Mouse (Mus musculus) hindbrain, embryonic 16.5 days (tissue): ENCODE results near the gene Mtrf1l. TPM values are rescaled to one million over a fixed set of nuclear protein-coding genes. Genes with fewer than 3 reads are reported as not detected.

Source experiments
- ATAC-seq: fragments of 200-750 bp; cut with Nextera tagmentation; 2 replicates; pipeline ENCODE4 v1.8.0; 2017; ENCODE audit warnings: moderate TSS enrichment, moderate library complexity
- H3K27ac ChIP-seq: fragments of 300-500 bp; sonication (generic); 2 replicates; pipeline ENCODE4 v1.5.1; 2014; ENCODE audit warnings: low read depth, mild to moderate bottlenecking, control low read depth, low read length, moderate library complexity
- H3K27me3 ChIP-seq: fragments of 300-500 bp; sonication (generic); replicated peaks from 2 replicates; pipeline ENCODE4 v1.6.1; 2014; ENCODE audit warnings: low read length; ENCODE audit not compliant: control insufficient read depth, insufficient read depth
- H3K36me3 ChIP-seq: fragments of 300-500 bp; sonication (generic); 2 replicates; pipeline ENCODE4 v1.6.1; 2014; ENCODE audit warnings: mild to moderate bottlenecking, low read length, moderate library complexity, mixed read lengths; ENCODE audit not compliant: control insufficient read depth, insufficient read depth
- H3K4me1 ChIP-seq: fragments of 300-500 bp; sonication (generic); 2 replicates; pipeline ENCODE4 v1.6.1; 2014; ENCODE audit warnings: low read depth, low read length; ENCODE audit not compliant: control insufficient read depth, insufficient read depth
- H3K4me2 ChIP-seq: fragments of 300-500 bp; sonication (generic); 2 replicates; pipeline ENCODE4 v1.6.1; 2014; ENCODE audit warnings: mild to moderate bottlenecking, low read length, control low read depth, moderate library complexity
- H3K4me3 ChIP-seq: fragments of 300-500 bp; sonication (generic); 2 replicates; pipeline ENCODE4 v1.5.1; 2014; ENCODE audit warnings: mild to moderate bottlenecking, low read length, control low read depth, moderate library complexity
- H3K9ac ChIP-seq: fragments of 300-500 bp; sonication (generic); 2 replicates; pipeline ENCODE4 v1.6.1; 2014; ENCODE audit warnings: low read depth, mild to moderate bottlenecking, control low read depth, low read length, moderate library complexity
- H3K9me3 ChIP-seq: fragments of 300-500 bp; sonication (generic); 2 replicates; pipeline ENCODE4 v1.6.1; 2014; ENCODE audit warnings: mild to moderate bottlenecking, low read length, moderate library complexity; ENCODE audit not compliant: control insufficient read depth
- WGBS: fragments of 180-500 bp; shearing (Covaris S2); extraction: QIAGEN DNeasy Blood & Tissue Kit; methylation state at CpG from one replicate; pipeline ENCODE4 v1.1.7; 2014; 5-methylcytosine and 5-hydroxymethylcytosine counted together
- polyA plus RNA-seq: library from polyadenylated mRNA; unstranded; fragments of >200 nt; fragmentation: Nextera tagmentation; extraction: Ambion mirVana; gene quantifications from 2 replicates; pipeline ENCODE4 v1.2.1, GENCODE M21; 2015

Gene Mtrf1l
- polyA plus RNA-seq, 1 experiment from 2014 or later, result 10.7 TPM

GRCm38 (mm10) chr10:5846939-5847338 is 23.2 kb upstream of the Mtrf1l start:
- Histone ChIP-seq H3K27ac (no peak overlapping the region), H3K4me3 (no peak overlapping the region), H3K9ac (no peak overlapping the region), H3K27me3 (no peaks in the 10 kb centered on the region), H3K4me1 (no peaks in the 10 kb centered on the region), H3K36me3 (no peaks in the 10 kb centered on the region), H3K4me2 (no peak overlapping the region), H3K9me3 (no peaks in the 10 kb centered on the region)
- 36% methylated on average over 2 of the region's 2 CpGs for WGBS
- 0 out of 2 replicates have a peak, but pooled peaks have one; percentile 59 for ATAC-seq

GRCm38 (mm10) chr10:5841369-5841768 is 17.7 kb upstream of the Mtrf1l start:
- Histone ChIP-seq H3K36me3 (peaks cover 6% of the 10 kb centered on the region), H3K27me3 (no peaks in the 10 kb centered on the region), H3K27ac (no peak overlapping the region), H3K9ac (no peak overlapping the region), H3K4me3 (no peak overlapping the region), H3K9me3 (no peaks in the 10 kb centered on the region), H3K4me1 (no peaks in the 10 kb centered on the region), H3K4me2 (no peak overlapping the region)
- ATAC-seq, result no peak
- 76% methylated on average over 4 of the region's 4 CpGs for WGBS

DNA sequence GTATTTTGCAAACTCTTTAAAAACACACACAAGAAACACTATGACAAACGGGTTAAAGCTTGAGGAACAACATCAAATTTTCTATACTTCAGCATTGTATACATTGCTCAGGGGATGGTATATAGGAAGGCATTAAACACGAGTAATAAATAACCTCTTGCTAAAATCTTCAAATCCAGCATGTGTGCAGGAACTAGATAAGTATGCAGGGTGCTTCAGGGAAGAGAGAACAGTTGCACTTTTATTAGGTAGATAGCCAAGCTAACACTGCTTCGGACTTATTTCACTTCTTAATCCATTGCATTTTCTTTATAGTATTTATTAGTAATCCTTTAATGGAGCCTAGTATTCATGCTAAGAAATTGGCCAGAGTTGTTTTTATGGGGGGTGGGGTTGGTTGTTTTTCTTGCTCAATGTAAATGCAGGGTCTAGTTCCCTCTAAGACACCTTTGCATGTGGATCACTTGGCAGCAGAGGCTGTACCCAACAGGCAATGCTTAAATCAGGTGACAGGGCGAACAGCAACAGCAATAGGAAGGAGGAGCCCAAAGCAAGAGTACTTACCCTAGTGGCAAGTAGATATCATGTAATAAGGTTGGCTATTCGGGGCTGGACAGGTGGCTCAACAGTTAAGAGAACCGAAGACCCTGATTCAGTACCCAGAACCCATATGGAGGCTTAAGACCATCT is 2.8 kb upstream of the Mtrf1l start:
- 82% methylated on average over 6 of the region's 6 CpGs for WGBS

GRCm38 (mm10) chr10:5824779-5825178 is 1.1 kb upstream of the Mtrf1l start:
- H3K4me1 ChIP-seq, result peaks cover 19% of the 10 kb centered on the region
- ATAC-seq, result no peak
- no peak overlapping the region; the same call in 1 of the 2 replicates for H3K9ac ChIP-seq
- no peaks in the 10 kb centered on the region; the same call in 1 of the 2 replicates for H3K36me3 ChIP-seq
- H3K27ac ChIP-seq, result peak overlapping the region; percentile 90
- H3K4me3 ChIP-seq, result peak overlapping the region; percentile 99
- H3K27me3 ChIP-seq, result no peaks in the 10 kb centered on the region
- WGBS, result 0% methylated on average over 3 of the region's 3 CpGs
- peak overlapping the region; percentile 94 for H3K4me2 ChIP-seq
- no peaks in the 10 kb centered on the region for H3K9me3 ChIP-seq

More for the DNA sequence above, 2.8 kb upstream of the Mtrf1l start:
- no peaks in the 10 kb centered on the region for H3K9me3 ChIP-seq
- no peak for ATAC-seq
- no peak overlapping the region for H3K4me2 ChIP-seq
- H3K4me1 ChIP-seq, result peaks cover 16% of the 10 kb centered on the region
- no peak overlapping the region for H3K4me3 ChIP-seq
- H3K36me3 ChIP-seq, result no peaks in the 10 kb centered on the region
- H3K27ac ChIP-seq, result no peak overlapping the region
- H3K27me3 ChIP-seq, result no peaks in the 10 kb centered on the region
- H3K9ac ChIP-seq, result no peak overlapping the region

GRCm38 (mm10) chr10:5823291-5823739 is 395 bp downstream of the Mtrf1l start:
- Histone ChIP-seq H3K4me3 (peak overlapping the region; percentile 99), H3K36me3 (peaks cover 11% of the 10 kb centered on the region; the same call in 1 of the 2 replicates), H3K4me2 (peak overlapping the region; percentile 94), H3K9ac (peak overlapping the region; percentile 95), H3K27ac (peak overlapping the region; percentile 90), H3K27me3 (no peaks in the 10 kb centered on the region), H3K9me3 (no peaks in the 10 kb centered on the region), H3K4me1 (peaks cover 19% of the 10 kb centered on the region)
- no peak for ATAC-seq
- WGBS, result 1% methylated on average over 37 of the region's 37 CpGs

DNA sequence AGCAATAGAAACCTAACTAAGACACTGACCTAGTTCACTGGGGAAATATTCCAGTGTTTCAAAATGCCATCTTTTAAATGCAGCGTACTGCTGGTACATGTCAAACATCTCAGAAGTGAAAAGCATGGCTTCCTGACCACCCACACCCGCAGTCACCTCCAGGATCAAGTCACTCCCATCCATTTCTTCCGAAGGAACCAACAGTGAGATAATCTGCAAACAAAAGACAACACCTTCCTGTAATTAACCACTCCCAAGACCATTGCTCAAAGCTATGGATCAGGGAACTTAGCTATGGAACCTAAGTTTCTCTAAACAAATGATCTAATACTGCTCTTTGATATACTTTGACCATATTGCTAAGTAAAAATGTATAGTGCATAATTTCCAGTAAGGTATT is 4.9 kb downstream of the Mtrf1l start:
- 97% methylated on average over 3 of the region's 3 CpGs for WGBS
- Histone ChIP-seq H3K9me3 (no peaks in the 10 kb centered on the region), H3K4me2 (no peak overlapping the region), H3K27me3 (no peaks in the 10 kb centered on the region), H3K9ac (no peak overlapping the region), H3K4me1 (peaks cover 14% of the 10 kb centered on the region), H3K27ac (no peak overlapping the region), H3K4me3 (no peak overlapping the region), H3K36me3 (peaks cover 39% of the 10 kb centered on the region)
- ATAC-seq, result no peak

DNA sequence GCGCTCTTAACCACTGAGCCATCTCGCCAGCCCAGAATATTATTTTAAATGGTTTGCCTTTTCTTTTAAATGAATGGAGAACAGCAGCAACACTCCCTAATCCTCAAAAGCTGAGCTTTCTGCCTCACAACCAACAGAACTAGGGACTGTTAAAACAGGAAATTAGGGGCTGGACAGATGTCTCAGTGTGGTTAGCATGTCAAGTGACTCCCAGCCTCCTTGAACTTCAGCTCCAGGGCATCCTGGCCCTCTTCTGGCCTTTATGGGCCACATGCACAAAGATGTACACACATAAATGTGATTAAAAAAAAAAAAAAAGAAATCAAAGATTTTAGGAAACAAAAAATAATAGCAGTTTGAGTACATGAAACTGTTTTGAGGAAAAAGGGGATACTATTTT is 7.7 kb downstream of the Mtrf1l start:
- Histone ChIP-seq H3K4me3 (no peak overlapping the region), H3K27me3 (no peaks in the 10 kb centered on the region), H3K4me2 (no peak overlapping the region), H3K9me3 (no peaks in the 10 kb centered on the region), H3K9ac (no peak overlapping the region), H3K4me1 (no peaks in the 10 kb centered on the region; the same call in 1 of the 2 replicates), H3K36me3 (peaks cover 48% of the 10 kb centered on the region), H3K27ac (no peak overlapping the region)
- WGBS, result 100% methylated on average over 2 of the region's 2 CpGs
- ATAC-seq, result no peak

GRCm38 (mm10) chr10:5813724-5814123 is 10.0 kb downstream of the Mtrf1l start:
- no peak for ATAC-seq
- Histone ChIP-seq H3K4me2 (no peak overlapping the region), H3K27me3 (no peaks in the 10 kb centered on the region), H3K36me3 (peaks cover 41% of the 10 kb centered on the region), H3K9me3 (no peaks in the 10 kb centered on the region), H3K27ac (no peak overlapping the region), H3K9ac (no peak overlapping the region), H3K4me1 (no peaks in the 10 kb centered on the region), H3K4me3 (no peak overlapping the region)
- 93% methylated on average over 11 of the region's 11 CpGs for WGBS

- ATAC-seq, result no peak
- H3K9me3 ChIP-seq, result no peaks in the 10 kb centered on the region
- H3K27ac ChIP-seq, result no peak overlapping the region
- peaks cover 3% of the 10 kb centered on the region for H3K36me3 ChIP-seq
- peaks cover 24% of the 10 kb centered on the region for H3K4me1 ChIP-seq
- H3K4me3 ChIP-seq, result no peak overlapping the region
- 91% methylated on average over 2 of the region's 2 CpGs for WGBS
- H3K27me3 ChIP-seq, result no peaks in the 10 kb centered on the region
- no peak overlapping the region for H3K4me2 ChIP-seq
- H3K9ac ChIP-seq, result no peak overlapping the region
Observed at GRCm38 (mm10) chr10:5807683-5808082, 16.0 kb downstream of the Mtrf1l start.
